Mouse (Mus musculus): ENCODE measurements around the gene Atp8a2.

- no peak for TF ChIP-seq CTCF (IDR thresholded peaks at IDR 0.05; ENCODE audit: borderline replicate concordance, insufficient read depth, low read depth, low read length)
- TF ChIP-seq POLR2A (IDR thresholded peaks at IDR 0.05; ENCODE audit: borderline replicate concordance, insufficient read depth, low read length) = no peak
Observed at GRCm38 (mm10) chr14:59598260-59598627, 598.7 kb downstream of the Atp8a2 start.

All from cerebellum, adult 2 months (tissue).